Mouse (Mus musculus) WW6 (cell line): Measurements from ENCODE around the gene Prl8a8.

Experiments
- DNase-seq: peaks from one replicate; pipeline ENCODE4 v3.0.0-alpha.2; 2013; ENCODE audit warnings: low read depth, low spot score

Prl8a8 gene

GRCm38 (mm10) chr13:27513117-27513516 is at the start of gene Prl8a8:
TSS of gene Prl8a8 (minus strand) at chr13:27513217.
- no peak for DNase-seq

- no peak for DNase-seq
These were observed 40.3 kb upstream of the Prl8a8 start for GRCm38 (mm10) chr13:27553336-27553735.

GRCm38 (mm10) chr13:27523156-27523555 is 10.1 kb upstream of the Prl8a8 start:
- no peak for DNase-seq

- no peak for DNase-seq
These were observed 5.4 kb downstream of the Prl8a8 start for GRCm38 (mm10) chr13:27507645-27508044.
